Mouse (Mus musculus) urinary bladder, postnatal 14 days (tissue): ENCODE results near the gene Eno3.

Experiments
- DNase-seq: peaks from one replicate; pipeline ENCODE4 v3.0.0; 2021; ENCODE audit warnings: low spot score

Eno3 gene

DNA sequence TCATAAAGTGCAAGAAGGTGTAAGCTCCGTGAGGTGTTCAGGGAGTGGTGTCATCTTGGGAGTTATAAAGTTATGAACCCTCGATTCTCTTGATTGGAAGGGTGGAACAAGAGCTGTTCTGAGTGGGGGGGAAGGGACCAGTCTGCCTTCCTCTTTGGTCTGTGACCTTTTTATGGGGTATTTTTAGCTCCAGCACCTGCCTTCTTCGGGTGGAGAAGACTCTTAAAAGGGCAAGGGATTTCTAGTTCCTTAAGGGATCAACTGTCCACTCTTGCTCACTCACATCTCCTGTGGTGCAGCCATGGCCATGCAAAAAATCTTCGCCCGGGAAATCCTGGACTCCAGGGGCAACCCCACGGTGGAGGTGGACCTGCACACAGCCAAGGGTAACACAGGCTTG lies 571 bp downstream of the Eno3 start:
- DNase-seq: no peak

- DNase-seq: no peak
Measured at GRCm38 (mm10) chr11:70657991-70658390, 989 bp downstream of the Eno3 start.

GRCm38 (mm10) chr11:70658521-70658920 lies 1.5 kb downstream of the Eno3 start:
- no peak for DNase-seq

- DNase-seq: no peak
Measured at GRCm38 (mm10) chr11:70658942-70659341, 1.9 kb downstream of the Eno3 start.

- no peak for DNase-seq
Measured at GRCm38 (mm10) chr11:70660571-70660970, 3.6 kb downstream of the Eno3 start.

DNA sequence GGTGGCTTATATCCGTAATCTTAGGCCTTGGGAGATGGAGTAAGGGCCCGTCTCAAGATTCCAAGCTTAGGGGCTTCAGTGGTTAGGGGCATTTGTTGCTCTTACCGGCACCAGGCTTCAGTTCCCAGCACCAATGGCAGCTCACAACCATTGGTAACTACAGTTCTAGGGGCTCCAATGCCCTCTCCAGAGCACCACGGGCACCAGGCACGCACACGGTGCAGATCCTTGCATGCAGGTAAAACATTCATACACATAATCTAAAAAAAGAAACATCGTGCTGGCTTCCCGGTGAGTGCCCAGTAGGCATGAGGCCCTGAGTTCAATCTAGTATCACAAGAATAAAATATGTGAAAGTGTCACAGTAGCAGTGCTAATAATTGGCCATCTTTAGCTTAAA lies 6.1 kb downstream of the Eno3 start:
- DNase-seq: no peak

GRCm38 (mm10) chr11:70663957-70664356 lies 7.0 kb downstream of the Eno3 start:
- no peak for DNase-seq

- DNase-seq: no peak
Measured at GRCm38 (mm10) chr11:70664741-70665140, 7.7 kb downstream of the Eno3 start.

DNA sequence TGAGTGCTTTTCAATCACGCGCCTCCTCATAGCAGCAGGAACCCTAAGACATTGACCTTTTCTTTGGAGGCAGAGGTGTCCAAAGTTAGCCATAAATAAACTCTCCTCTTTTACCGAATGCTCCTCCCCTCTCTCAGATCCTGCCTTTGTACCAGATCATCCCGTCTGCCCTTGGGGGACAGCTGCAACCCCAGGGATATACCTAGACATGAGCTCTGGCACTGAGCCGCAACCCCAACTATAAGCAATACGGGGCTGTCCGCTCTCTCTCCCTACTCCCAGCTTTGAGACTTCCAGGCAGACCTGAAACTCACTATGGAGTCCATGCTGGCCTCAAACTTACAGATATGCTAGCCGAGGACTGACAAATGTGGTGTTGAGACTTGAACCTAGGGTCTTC lies 9.7 kb downstream of the Eno3 start:
- DNase-seq: no peak

DNA sequence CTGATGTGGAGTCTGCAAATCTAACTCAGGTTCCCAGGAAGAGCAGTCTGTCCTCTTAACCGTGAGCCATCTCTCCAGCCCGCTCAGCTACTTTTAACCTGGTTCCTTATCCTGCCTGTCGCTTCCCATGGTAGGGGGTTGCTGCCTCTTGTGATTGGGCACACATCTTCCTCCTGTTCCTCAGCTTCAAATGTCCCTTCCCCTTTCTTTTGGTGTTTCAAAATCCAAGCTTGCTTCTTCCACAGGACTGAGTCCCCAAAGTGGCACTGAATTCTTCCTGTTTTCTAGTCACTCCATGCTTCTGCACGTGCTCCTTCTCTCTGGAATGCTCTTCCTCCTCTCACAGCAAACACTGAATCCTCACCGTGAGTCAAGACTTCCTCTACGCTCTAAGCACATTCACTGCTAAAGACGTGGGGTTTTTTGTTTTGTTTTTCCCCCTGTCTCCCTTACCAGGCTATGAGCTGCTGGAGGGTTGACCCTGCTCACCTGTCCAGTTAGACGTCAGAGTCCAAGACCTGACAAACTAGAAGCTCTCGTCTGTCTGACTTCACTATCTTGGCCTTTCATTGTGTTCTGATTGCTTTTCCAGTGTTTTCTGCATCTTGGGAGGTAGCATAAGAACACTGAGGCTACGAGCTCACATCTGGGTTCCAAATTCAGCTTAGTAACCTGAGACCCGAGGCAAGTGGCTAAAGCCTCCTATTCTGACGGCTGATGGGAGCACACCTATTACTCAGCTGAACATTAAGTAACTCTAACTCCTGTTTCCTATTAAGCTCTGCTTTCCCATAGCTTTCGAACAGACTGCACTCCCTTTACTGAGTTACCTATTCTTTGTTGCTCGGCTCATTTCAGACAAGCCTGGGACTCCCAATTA lies 10.5 kb downstream of the Eno3 start:
- DNase-seq: no peak

- DNase-seq: peak; percentile 83
Measured at GRCm38 (mm10) chr11:70668335-70668770, 11.4 kb downstream of the Eno3 start.

DNA sequence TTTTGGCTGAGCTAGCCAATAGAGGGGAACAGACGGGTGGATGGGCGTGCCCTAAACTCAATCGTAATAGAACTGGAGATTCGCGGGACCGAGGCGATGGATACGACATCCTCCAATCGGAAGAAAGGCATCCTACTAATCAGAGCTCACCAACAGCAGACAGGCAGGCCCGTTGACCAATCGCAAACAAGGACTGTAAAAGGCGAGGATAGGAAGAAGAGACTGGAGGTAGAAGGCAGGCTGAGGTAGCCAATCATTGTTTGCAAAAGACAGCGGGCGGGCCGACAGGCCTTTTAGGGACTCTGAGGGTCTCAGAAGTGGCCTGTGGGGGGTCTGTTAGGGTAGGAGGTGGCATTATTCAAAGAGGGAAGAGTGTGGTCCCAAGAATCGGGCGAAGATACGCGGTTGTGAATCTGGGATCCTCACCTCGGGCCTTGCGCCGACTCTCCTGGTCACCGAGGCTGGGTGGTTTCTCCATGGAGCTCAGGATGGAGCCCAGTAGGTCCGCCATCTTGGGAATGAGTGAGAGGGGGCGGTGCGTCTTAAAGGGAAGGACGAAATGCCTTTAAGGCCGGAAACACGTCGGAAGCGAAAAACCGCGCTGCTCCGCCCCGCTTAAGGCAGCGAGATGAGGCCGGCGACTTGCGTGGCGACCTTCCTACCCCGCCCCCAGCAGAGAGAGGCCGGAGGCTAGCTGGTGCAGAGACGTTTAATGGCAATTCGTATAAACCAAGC lies 11.9 kb downstream of the Eno3 start, which contains the start of gene Spag7:
Spag7 (minus strand) TSS at position 646 of the 735 bp plus-strand sequence.
- DNase-seq: peak; percentile 98

- DNase-seq: peak; percentile 81
Measured at GRCm38 (mm10) chr11:70669582-70670345, 12.8 kb downstream of the Eno3 start.

DNA sequence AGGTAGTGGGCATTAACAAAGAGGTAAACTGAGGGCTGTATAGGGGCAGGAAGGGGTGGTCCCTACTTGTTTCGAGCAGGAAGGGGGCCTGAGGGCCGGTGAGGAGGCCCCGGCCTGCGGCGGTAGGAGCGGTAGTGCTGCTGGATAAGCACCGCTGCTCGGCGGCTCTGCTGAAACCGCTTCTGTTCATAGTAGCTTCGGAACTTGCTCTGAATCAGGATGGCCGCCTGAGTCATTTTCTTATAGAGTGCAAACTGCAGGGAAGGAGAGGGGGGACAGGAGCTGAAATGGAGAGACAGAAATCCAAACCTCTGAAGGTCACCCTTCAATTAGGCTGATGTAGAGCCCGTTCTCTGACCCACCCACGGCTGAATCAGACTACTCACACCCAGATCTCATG lies 13.5 kb downstream of the Eno3 start:
- no peak for DNase-seq

DNA sequence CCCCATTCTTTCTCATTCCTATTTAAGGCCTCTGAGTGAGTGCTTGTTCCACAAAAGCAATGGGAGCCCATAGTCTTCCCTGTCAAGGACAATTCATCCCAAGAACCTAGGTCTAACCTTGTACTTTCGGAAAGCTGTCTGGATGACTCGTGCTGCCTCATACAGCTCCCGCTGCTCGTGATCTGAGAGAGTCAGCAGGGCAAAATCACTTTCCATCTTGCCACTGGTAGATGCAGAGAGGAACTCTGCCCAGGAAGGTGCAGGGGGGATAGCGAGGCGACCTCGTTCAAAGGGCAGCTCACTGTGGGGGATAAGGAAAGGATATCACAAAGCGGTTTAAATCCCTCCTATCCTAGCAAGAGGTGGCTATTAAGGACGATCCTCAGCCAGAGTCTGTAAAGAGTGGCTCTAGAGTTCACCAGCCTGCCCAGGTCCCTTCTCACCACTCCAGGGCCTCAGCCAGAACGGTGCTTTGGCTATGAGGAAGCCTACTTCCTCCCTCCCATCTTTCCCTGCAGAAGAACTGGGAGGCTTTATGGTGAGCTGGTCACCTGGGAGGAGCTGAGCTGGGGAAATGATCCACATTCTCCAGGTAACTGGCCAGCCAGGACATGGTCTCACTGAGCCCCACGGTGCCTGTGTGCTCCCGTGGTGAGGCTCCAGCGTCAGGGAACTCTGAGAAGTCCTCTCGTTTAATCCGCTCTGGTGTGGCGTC lies 14.5 kb downstream of the Eno3 start:
- DNase-seq: no peak

DNA sequence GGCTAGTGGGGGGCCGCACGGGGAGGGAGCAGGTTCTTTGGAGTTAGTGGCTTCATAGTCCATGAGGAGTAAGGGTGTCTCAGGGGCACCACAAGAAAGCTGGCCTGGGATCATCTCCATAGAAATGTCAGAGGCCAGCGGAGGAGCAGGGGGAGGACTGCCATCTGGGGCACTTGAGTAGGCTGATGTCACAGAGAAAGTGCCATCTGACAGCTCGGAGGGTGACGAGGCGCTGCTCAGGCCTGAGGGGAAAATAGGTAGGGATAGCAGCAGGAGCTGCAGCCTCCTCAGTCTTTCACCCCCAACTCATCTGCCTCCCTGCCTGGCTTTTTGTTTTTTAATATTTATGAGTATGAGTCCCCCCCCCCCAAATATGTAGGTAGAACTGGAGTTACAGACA lies 17.0 kb downstream of the Eno3 start:
- no peak for DNase-seq

DNA sequence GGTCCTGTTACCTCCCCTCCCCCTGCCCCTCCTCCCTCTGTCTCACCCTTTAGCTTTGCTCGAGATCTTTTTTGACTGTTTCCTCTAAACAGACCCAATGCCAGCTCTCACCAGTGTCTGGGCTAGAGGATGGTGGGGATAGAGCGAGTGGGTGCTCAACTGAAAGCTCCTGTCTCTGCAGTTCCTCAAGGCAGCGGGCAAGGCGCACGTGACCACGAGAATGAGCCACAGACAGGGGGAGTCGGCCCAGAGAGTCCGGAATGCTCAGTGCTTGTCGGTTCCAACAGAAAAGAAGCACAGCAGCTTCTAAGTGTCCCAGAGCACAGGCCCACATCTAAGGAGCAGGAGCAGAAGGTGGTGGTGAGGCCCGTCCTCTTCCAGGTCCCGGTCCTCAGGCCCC lies 17.5 kb downstream of the Eno3 start:
- DNase-seq: no peak

GRCm38 (mm10) chr11:70678092-70678491 lies 21.1 kb downstream of the Eno3 start:
- no peak for DNase-seq

DNA sequence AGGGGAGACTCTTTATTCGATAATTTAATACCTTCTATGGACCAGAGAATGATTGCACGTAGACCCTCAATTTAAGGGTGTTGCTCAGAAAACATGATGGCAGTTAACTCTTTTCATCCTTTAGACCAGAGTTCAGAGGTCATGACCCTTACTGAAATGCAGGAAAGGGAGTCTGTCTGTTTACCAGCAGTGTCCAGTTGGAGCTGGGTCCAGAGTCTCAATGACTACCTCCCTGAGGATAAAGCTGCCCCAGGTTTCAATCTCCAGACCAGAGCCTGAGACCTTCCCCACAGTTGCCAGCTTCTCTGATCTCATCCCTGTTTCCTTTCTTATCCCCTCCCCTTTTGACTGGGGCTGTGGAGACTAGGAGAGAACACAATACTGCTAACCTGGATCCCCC lies 21.6 kb downstream of the Eno3 start:
- no peak for DNase-seq

GRCm38 (mm10) chr11:70679361-70679760 lies 22.4 kb downstream of the Eno3 start:
- DNase-seq: no peak

DNA sequence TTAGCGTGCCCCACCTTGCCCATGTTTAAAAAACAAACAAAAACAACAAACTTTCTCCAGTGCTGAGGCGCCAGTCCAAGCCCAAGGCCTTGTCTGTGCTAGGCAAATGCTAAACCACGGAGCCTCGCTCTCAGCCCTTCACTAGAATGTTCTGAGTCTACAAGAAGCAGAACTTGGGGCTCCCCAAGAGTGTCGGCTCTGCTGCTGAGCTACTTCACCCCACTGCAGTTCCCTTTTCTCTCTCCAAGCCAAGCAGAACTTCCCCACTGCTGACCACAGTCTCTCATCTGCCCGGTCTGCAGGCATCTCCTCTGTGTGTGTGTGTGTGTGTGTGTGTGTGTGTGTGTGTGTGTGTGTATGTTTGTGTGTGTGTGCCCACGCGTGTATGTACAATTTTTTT lies 22.9 kb downstream of the Eno3 start:
- no peak for DNase-seq

GRCm38 (mm10) chr11:70681170-70681569 lies 24.2 kb downstream of the Eno3 start:
- no peak for DNase-seq
